Comparison of ENCODE assay signal across 16 mouse cellular contexts in the genomic region with DNA sequence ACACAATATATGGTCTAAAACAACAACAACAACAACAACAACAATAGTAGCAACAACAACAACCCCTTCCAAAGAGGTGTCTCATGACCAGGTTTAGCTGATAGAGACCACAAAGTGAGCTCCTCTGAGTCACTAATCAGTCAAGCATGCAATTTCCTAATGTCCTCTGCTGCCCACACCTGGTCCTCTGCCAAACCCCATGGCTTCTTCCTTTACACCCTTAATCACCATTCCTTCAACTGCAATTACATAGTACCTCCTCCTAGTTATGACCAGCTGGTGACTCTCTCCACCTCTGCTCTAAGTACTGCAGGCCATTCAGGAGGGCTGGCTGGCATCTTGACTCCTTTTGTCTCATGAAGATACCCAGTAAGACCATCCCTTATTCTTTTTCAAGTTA. TPM values are rescaled to one million over a fixed set of nuclear protein-coding genes. Genes with fewer than 3 reads are reported as not detected.
DNase-seq lines count a peak whose midpoint lies in the region; ATAC-seq and TF ChIP-seq lines count a peak whose summit lies in the region.
"Had no signal": no experiment of that assay in that cellular context is flagged by ENCODE, and none has a peak within 500 bp of the region (broad histone marks: within the 10 kb centered on the region; RNA-seq: fewer than 3 reads in every experiment).

No protein-coding gene starts in this region.

- no peak overlapping the region for H3K4me2 ChIP-seq in limb, embryonic 14.5 days (replicated peaks; ENCODE audit: low read depth, low read length, severe bottlenecking)
- H3K4me2 ChIP-seq in heart, embryonic 12.5 days, result no peak overlapping the region
- H3K4me2 ChIP-seq: embryonic facial prominence, embryonic 15.5 days had no signal

- H3K9me3 ChIP-seq in limb, embryonic 14.5 days (ENCODE audit: control insufficient read depth, low read length), result no peaks in the 10 kb centered on the region
- no peaks in the 10 kb centered on the region for H3K9me3 ChIP-seq in heart, embryonic 12.5 days (replicated peaks)
- H3K9me3 ChIP-seq: embryonic facial prominence, embryonic 15.5 days; midbrain, embryonic 10.5 days had no signal

- no peak for TF ChIP-seq POLR2A in limb, embryonic 14.5 days (IDR thresholded peaks at IDR 0.05; ENCODE audit: borderline replicate concordance, extremely low read depth, insufficient read depth, insufficient read length)

- H3K4me1 ChIP-seq in limb, embryonic 14.5 days (ENCODE audit: control insufficient read depth, insufficient read depth, low read length), result peaks cover 20% of the 10 kb centered on the region
- H3K4me1 ChIP-seq in heart, embryonic 12.5 days (replicated peaks), result peaks cover 8% of the 10 kb centered on the region

- no peak for TF ChIP-seq CTCF in layer of hippocampus, adult 2 months (conservative IDR thresholded peaks at IDR 0.05)

- no peak for DNase-seq in cerebellum, adult 9-10 months
- no peak for DNase-seq in layer of hippocampus, adult 2 months (ENCODE audit: low spot score in 2 of 2)
- DNase-seq in layer of hippocampus, postnatal 14 days (ENCODE audit: low spot score in 2 of 2), result no peak
- peak; percentile 36 for DNase-seq in brain, adult 2 months (ENCODE audit: low read depth, low spot score)
- DNase-seq in limb, embryonic 14.5 days (ENCODE audit: low spot score), result no peak
- DNase-seq in ovary, adult 18-20 months (ENCODE audit: low spot score), result no peak
- DNase-seq: forebrain, postnatal 0 days; gastrocnemius, postnatal 14 days; heart, postnatal 10 days; thymus, adult 18-20 months had no signal

- peak overlapping the region; percentile 25; the same call in 1 of the 2 replicates for H3K27ac ChIP-seq in layer of hippocampus, adult 2 months
- H3K27ac ChIP-seq in limb, embryonic 14.5 days (replicated peaks; ENCODE audit: low read depth, low read length), result peak overlapping the region; percentile 43; the same call in 1 of the 2 replicates
- H3K27ac ChIP-seq in heart, embryonic 12.5 days (ENCODE audit: poor library complexity, severe bottlenecking), result no peak overlapping the region
- H3K27ac ChIP-seq: embryonic facial prominence, embryonic 15.5 days; midbrain, embryonic 10.5 days had no signal

- H3K9ac ChIP-seq in limb, embryonic 14.5 days (ENCODE audit: low read depth, low read length, severe bottlenecking), result no peak overlapping the region
- H3K9ac ChIP-seq in heart, embryonic 12.5 days, result no peak overlapping the region
- H3K9ac ChIP-seq: embryonic facial prominence, embryonic 15.5 days; forebrain, postnatal 0 days had no signal

- ATAC-seq in cerebellum, adult (ENCODE audit: insufficient number of reproducible peaks, low FRiP score, low TSS enrichment), result 0 out of 2 replicates have a peak, but pooled peaks have one; percentile 27
- ATAC-seq in limb, embryonic 14.5 days (ENCODE audit: low FRiP score, low read depth), result no peak
- ATAC-seq in heart, embryonic 12.5 days (ENCODE audit: insufficient number of reproducible peaks, low FRiP score), result no peak
- ATAC-seq: activated CD4-positive, CD25-positive, alpha-beta regulatory T cell, adult 4 months; forebrain, postnatal 0 days; inflammation-experienced regulatory T-cells, adult 6 months had no signal

- H3K27me3 ChIP-seq in limb, embryonic 14.5 days (ENCODE audit: control insufficient read depth, insufficient read depth, low read length), result no peaks in the 10 kb centered on the region
- H3K27me3 ChIP-seq in heart, embryonic 12.5 days (replicated peaks), result no peaks in the 10 kb centered on the region
- H3K27me3 ChIP-seq: embryonic facial prominence, embryonic 15.5 days had no signal

- H3K36me3 ChIP-seq in limb, embryonic 14.5 days (ENCODE audit: control insufficient read depth, insufficient read depth, low read length), result 0 out of 2 replicates have a peak, but pooled peaks cover 4% of the 10 kb centered on the region
- no peaks in the 10 kb centered on the region for H3K36me3 ChIP-seq in heart, embryonic 12.5 days
- H3K36me3 ChIP-seq: embryonic facial prominence, embryonic 15.5 days had no signal

- H3K4me3 ChIP-seq in layer of hippocampus, adult 2 months, result no peak overlapping the region
- no peak overlapping the region for H3K4me3 ChIP-seq in limb, embryonic 14.5 days (replicated peaks; ENCODE audit: low read length)
- H3K4me3 ChIP-seq in heart, embryonic 12.5 days, result no peak overlapping the region
- H3K4me3 ChIP-seq: embryonic facial prominence, embryonic 15.5 days; midbrain, embryonic 10.5 days had no signal

RNA-seq across cellular contexts. Expression of a gene that starts 60.0 kb away (rescaled TPM):
- total RNA-seq in layer of hippocampus, adult 2 months (2021), result 10 to 100 TPM; 95.2 to 97.7 TPM
- total RNA-seq in layer of hippocampus, postnatal 14 days (2021), result 10 to 100 TPM; 49.9 to 54.2 TPM
- 8.7 and 12.7 TPM in 2 replicates for polyA plus RNA-seq in limb, embryonic 14.5 days (2012; rRNA removed)
- 10.5 and 12.8 TPM in 2 replicates for polyA plus RNA-seq in limb, embryonic 14.5 days (2014; fragmentation: Nextera tagmentation; extraction: Ambion mirVana)
- 6.9 and 7.3 TPM in 2 replicates for polyA plus RNA-seq in heart, embryonic 12.5 days (2016; fragmentation: Nextera tagmentation; extraction: Ambion mirVana)
